Mouse (Mus musculus) inflammation-experienced regulatory T-cells, adult 6 months (primary cell): ENCODE data around the gene Tsc22d2. TPM values are rescaled to one million over a fixed set of nuclear protein-coding genes. Genes with fewer than 3 reads are reported as not detected.
A peak's percentile ranks its signal among the peaks of the same experiment; 100 is the strongest.
"Not testable (repeated sequence)": the region's sequence is repeated elsewhere in the genome, so short reads cannot be mapped to it uniquely, and the experiment has no call there.

Experiments used
- ATAC-seq: one replicate; pipeline ENCODE4 v1.8.0; 2017
- polyA plus RNA-seq, 3 experiments: library from polyadenylated mRNA; unstranded; fragments of 100-300 nt; shearing (Covaris generic); gene quantifications; one replicate each; pipeline ENCODE4 v1.2.1; 2017

The Tsc22d2 gene
- polyA plus RNA-seq, 3 experiments from 2014 or later, result 10.4 to 16.1 (median 13.1) TPM

- no peak for ATAC-seq
These were observed 19.9 kb downstream of the Tsc22d2 start for GRCm38 (mm10) chr3:58434414-58434813.

GRCm38 (mm10) chr3:58448230-58448629 is 33.7 kb downstream of the Tsc22d2 start:
- no peak for ATAC-seq

GRCm38 (mm10) chr3:58449487-58449886 is 35.0 kb downstream of the Tsc22d2 start:
- ATAC-seq, result no peak

- no peak for ATAC-seq
These were observed 40.1 kb downstream of the Tsc22d2 start for GRCm38 (mm10) chr3:58454414-58455205.

GRCm38 (mm10) chr3:58455255-58455654 is 40.7 kb downstream of the Tsc22d2 start:
- ATAC-seq, result no peak

GRCm38 (mm10) chr3:58469655-58470437 is 55.3 kb downstream of the Tsc22d2 start:
- ATAC-seq, result peak; percentile 86

GRCm38 (mm10) chr3:58475298-58475697 is 60.8 kb downstream of the Tsc22d2 start:
- not testable (repeated sequence) for ATAC-seq

GRCm38 (mm10) chr3:58478755-58479455 is 64.4 kb downstream of the Tsc22d2 start:
- no peak for ATAC-seq

GRCm38 (mm10) chr3:58485883-58486282 is 71.4 kb downstream of the Tsc22d2 start:
- ATAC-seq, result no peak

GRCm38 (mm10) chr3:58487121-58487520 is 72.6 kb downstream of the Tsc22d2 start:
- ATAC-seq, result no peak

GRCm38 (mm10) chr3:58487999-58488775 is 73.7 kb downstream of the Tsc22d2 start:
- peak; percentile 46 for ATAC-seq

GRCm38 (mm10) chr3:58490787-58491186 is 76.3 kb downstream of the Tsc22d2 start:
- peak; percentile 80 for ATAC-seq

- no peak for ATAC-seq
These were observed 79.1 kb downstream of the Tsc22d2 start for GRCm38 (mm10) chr3:58493621-58494020.

- no peak for ATAC-seq
These were observed 87.4 kb downstream of the Tsc22d2 start for GRCm38 (mm10) chr3:58501961-58502360.

GRCm38 (mm10) chr3:58503720-58504333 is 89.3 kb downstream of the Tsc22d2 start:
- ATAC-seq, result no peak

- ATAC-seq, result no peak
These were observed 90.2 kb downstream of the Tsc22d2 start for GRCm38 (mm10) chr3:58504676-58505075.

- ATAC-seq, result no peak
These were observed 93.7 kb downstream of the Tsc22d2 start for GRCm38 (mm10) chr3:58508020-58508750.

GRCm38 (mm10) chr3:58511581-58511980 is 97.1 kb downstream of the Tsc22d2 start:
- ATAC-seq, result no peak

GRCm38 (mm10) chr3:58512740-58513139 is 98.2 kb downstream of the Tsc22d2 start:
- ATAC-seq, result no peak

- ATAC-seq, result no peak
These were observed 99.0 kb downstream of the Tsc22d2 start for GRCm38 (mm10) chr3:58513483-58513882.
